Mouse (Mus musculus): ENCODE results near the gene Rab6a. TPM values are rescaled to one million over a fixed set of nuclear protein-coding genes. Genes with fewer than 3 reads are reported as not detected.

The Rab6a gene
- polyA plus RNA-seq, 1 experiment from 2014 or later: 126 TPM

- no peak overlapping the region for H3K4me2 ChIP-seq (replicated peaks)
- H3K27ac ChIP-seq: peak overlapping the region; percentile 46; the same call in 1 of the 2 replicates
- H3K4me3 ChIP-seq: no peak overlapping the region
- ATAC-seq (ENCODE audit: insufficient number of reproducible peaks, insufficient read depth, low FRiP score, low TSS enrichment): peak; percentile 88
- no peaks in the 10 kb centered on the region for H3K27me3 ChIP-seq
- no peaks in the 10 kb centered on the region for H3K9me3 ChIP-seq
- WGBS: 2% methylated on average over 13 of the region's 13 CpGs
- no peak overlapping the region for H3K9ac ChIP-seq
- peaks cover 10% of the 10 kb centered on the region; the same call in 1 of the 2 replicates for H3K4me1 ChIP-seq
- no peaks in the 10 kb centered on the region for H3K36me3 ChIP-seq
Observed at GRCm38 (mm10) chr7:100663190-100663589, 56.0 kb downstream of the Rab6a start.

GRCm38 (mm10) chr7:100663729-100664304, 56.6 kb downstream of the Rab6a start:
- Histone ChIP-seq H3K4me1 (peaks cover 3% of the 10 kb centered on the region; the same call in 1 of the 2 replicates), H3K27ac (no peak overlapping the region), H3K4me2 (replicated peaks) (no peak overlapping the region), H3K9ac (no peak overlapping the region), H3K27me3 (no peaks in the 10 kb centered on the region), H3K4me3 (no peak overlapping the region), H3K9me3 (no peaks in the 10 kb centered on the region), H3K36me3 (no peaks in the 10 kb centered on the region)
- 69% methylated on average over 11 of the region's 11 CpGs for WGBS
- no peak for ATAC-seq (ENCODE audit: insufficient number of reproducible peaks, insufficient read depth, low FRiP score, low TSS enrichment)

DNA sequence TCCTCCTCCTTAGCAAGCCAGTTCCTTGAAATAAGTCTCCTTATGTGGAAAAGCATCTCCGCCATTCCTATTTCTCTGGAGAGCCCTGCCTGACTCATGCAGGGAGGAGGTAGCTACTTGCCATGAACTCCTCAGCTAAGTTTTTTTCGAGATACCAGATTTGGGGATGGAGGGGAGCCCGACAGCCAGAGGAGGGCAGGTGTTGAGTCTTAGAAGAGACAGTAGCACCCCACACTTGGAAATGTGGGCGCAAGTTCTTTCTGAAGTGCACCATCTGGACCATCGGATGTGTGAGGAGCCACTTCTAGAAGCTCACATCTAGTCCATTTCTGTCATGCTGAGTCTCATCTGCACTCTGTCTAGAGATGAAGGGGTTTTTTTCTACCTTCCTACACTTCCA, 63.4 kb downstream of the Rab6a start:
- Histone ChIP-seq H3K4me1 (peaks cover 3% of the 10 kb centered on the region; the same call in 1 of the 2 replicates), H3K27ac (no peak overlapping the region), H3K27me3 (no peaks in the 10 kb centered on the region), H3K4me3 (no peak overlapping the region), H3K9me3 (no peaks in the 10 kb centered on the region), H3K9ac (no peak overlapping the region), H3K36me3 (no peaks in the 10 kb centered on the region), H3K4me2 (replicated peaks) (no peak overlapping the region)
- WGBS: 83% methylated on average over 5 of the region's 5 CpGs
- ATAC-seq (ENCODE audit: insufficient number of reproducible peaks, insufficient read depth, low FRiP score, low TSS enrichment): no peak

DNA sequence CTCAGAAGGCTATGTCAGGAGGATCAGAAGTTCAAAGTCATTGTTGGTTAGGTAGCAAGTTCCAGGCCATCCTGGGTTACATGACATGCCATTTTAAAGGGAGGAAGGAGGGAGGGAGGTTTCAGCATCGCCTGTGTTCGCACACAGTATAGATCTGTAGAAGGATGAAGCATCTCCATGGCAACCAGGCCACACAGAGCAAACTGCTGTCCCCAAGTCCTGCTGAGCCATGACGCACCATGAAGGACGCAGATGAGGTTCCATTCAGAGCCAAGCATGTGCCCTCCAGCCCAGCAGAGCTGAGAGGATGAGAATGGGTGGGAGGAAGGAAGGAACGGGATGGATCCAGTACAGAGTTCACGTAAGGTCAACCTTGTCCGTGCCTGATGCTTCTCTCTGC, 66.2 kb downstream of the Rab6a start:
- H3K36me3 ChIP-seq: no peaks in the 10 kb centered on the region
- H3K4me1 ChIP-seq: peaks cover 3% of the 10 kb centered on the region; the same call in 1 of the 2 replicates
- WGBS: 61% methylated on average over 7 of the region's 7 CpGs
- no peak overlapping the region for H3K9ac ChIP-seq
- no peak overlapping the region for H3K27ac ChIP-seq
- no peak overlapping the region for H3K4me3 ChIP-seq
- no peak for ATAC-seq (ENCODE audit: insufficient number of reproducible peaks, insufficient read depth, low FRiP score, low TSS enrichment)
- H3K4me2 ChIP-seq (replicated peaks): no peak overlapping the region
- no peaks in the 10 kb centered on the region for H3K9me3 ChIP-seq
- H3K27me3 ChIP-seq: no peaks in the 10 kb centered on the region

DNA sequence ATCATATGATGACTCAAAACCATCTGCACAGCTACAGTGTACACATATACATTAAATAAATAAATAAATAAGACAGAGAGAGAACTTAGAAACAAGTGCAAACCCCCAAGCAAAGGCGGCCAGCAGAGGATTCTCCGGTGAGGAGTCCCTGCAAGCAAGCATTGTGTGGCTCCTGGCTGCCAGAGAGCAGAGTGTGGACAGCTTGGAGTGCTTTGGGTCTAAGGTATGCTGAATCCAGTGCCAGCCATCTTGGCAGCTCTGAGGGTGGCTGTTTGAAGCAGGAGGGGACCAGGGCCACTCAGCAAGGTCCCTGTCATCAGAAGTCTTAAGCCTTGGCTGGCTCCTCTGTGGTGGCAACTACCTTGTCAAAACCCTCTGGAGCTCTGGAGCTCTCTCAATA, 67.7 kb downstream of the Rab6a start:
- Histone ChIP-seq H3K27me3 (no peaks in the 10 kb centered on the region), H3K27ac (no peak overlapping the region), H3K4me2 (replicated peaks) (no peak overlapping the region), H3K9ac (no peak overlapping the region), H3K9me3 (no peaks in the 10 kb centered on the region), H3K36me3 (no peaks in the 10 kb centered on the region), H3K4me3 (no peak overlapping the region), H3K4me1 (peaks cover 6% of the 10 kb centered on the region; the same call in 1 of the 2 replicates)
- no peak for ATAC-seq (ENCODE audit: insufficient number of reproducible peaks, insufficient read depth, low FRiP score, low TSS enrichment)
- 96% methylated on average over 2 of the region's 2 CpGs for WGBS

DNA sequence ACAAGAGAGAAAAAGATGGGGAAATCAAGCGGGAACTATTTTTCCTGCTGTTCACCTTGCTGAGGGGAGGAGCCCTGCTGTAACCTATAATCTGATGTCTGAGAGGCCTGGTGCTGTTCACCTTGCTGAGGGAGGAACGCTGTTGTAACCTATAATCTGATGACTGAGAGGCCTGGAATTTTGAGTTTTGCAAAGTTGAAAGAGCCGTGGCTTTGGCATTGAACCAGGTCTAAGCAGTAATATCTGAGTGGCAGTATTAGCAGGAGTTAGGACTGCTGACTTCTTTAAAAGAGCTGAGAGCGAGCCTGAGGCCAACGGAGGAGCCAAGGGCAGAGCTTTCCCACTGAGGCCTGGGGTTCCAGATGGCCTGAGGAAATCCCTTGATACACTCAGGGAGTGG, 70.8 kb downstream of the Rab6a start:
- ATAC-seq (ENCODE audit: insufficient number of reproducible peaks, insufficient read depth, low FRiP score, low TSS enrichment): no peak
- no peak overlapping the region for H3K4me3 ChIP-seq
- H3K27me3 ChIP-seq: no peaks in the 10 kb centered on the region
- 86% methylated on average over 5 of the region's 5 CpGs for WGBS
- no peak overlapping the region for H3K4me2 ChIP-seq (replicated peaks)
- no peak overlapping the region for H3K27ac ChIP-seq
- H3K4me1 ChIP-seq: peaks cover 5% of the 10 kb centered on the region; the same call in 1 of the 2 replicates
- H3K36me3 ChIP-seq: no peaks in the 10 kb centered on the region
- no peaks in the 10 kb centered on the region for H3K9me3 ChIP-seq
- no peak overlapping the region for H3K9ac ChIP-seq

GRCm38 (mm10) chr7:100678948-100679880, 72.0 kb downstream of the Rab6a start:
- Histone ChIP-seq H3K27me3 (no peaks in the 10 kb centered on the region), H3K36me3 (no peaks in the 10 kb centered on the region), H3K27ac (no peak overlapping the region), H3K4me2 (replicated peaks) (no peak overlapping the region), H3K4me3 (no peak overlapping the region), H3K9me3 (no peaks in the 10 kb centered on the region), H3K9ac (no peak overlapping the region), H3K4me1 (peaks cover 3% of the 10 kb centered on the region; the same call in 1 of the 2 replicates)
- 61% methylated on average over 15 of the region's 15 CpGs for whole genome bisulfite sequencing
- no peak for ATAC-seq (ENCODE audit: insufficient number of reproducible peaks, insufficient read depth, low FRiP score, low TSS enrichment)

GRCm38 (mm10) chr7:100681132-100681531, 73.9 kb downstream of the Rab6a start:
- no peaks in the 10 kb centered on the region for H3K27me3 ChIP-seq
- no peaks in the 10 kb centered on the region for H3K36me3 ChIP-seq
- no peak overlapping the region for H3K9ac ChIP-seq
- 51% methylated on average over 5 of the region's 5 CpGs for WGBS
- H3K27ac ChIP-seq: no peak overlapping the region
- H3K4me1 ChIP-seq: peaks cover 3% of the 10 kb centered on the region; the same call in 1 of the 2 replicates
- no peak overlapping the region for H3K4me3 ChIP-seq
- no peak overlapping the region for H3K4me2 ChIP-seq (replicated peaks)
- no peak for ATAC-seq (ENCODE audit: insufficient number of reproducible peaks, insufficient read depth, low FRiP score, low TSS enrichment)
- H3K9me3 ChIP-seq: no peaks in the 10 kb centered on the region

- 100% methylated on average over 1 of the region's 1 CpGs for WGBS
Observed at GRCm38 (mm10) chr7:100683241-100683640, 76.0 kb downstream of the Rab6a start.

DNA sequence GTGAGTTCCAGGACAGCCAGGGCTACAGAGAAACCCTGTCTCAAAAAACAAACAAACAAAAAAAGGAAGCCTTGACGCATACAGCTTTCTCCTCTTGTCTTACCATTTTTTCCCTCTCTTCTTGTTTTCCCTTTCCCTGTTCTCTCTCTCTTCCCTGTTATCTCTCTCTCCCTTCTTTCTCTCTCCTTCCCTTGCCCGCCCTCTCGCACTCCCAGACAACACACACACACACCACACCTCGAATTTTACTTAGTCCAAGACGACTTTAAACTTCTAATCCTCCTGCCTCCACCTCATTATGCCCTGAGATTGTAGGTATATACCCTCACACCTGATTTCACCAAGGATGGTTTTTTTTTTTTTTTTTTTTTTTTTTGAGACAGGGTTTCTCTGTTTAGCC, 76.9 kb downstream of the Rab6a start:
- H3K27me3 ChIP-seq: no peaks in the 10 kb centered on the region
- no peak overlapping the region for H3K4me2 ChIP-seq (replicated peaks)
- no peak overlapping the region for H3K9ac ChIP-seq
- ATAC-seq (ENCODE audit: insufficient number of reproducible peaks, insufficient read depth, low FRiP score, low TSS enrichment): no peak
- 78% methylated on average over 5 of the region's 5 CpGs for WGBS
- no peaks in the 10 kb centered on the region for H3K9me3 ChIP-seq
- H3K36me3 ChIP-seq: no peaks in the 10 kb centered on the region
- peaks cover 3% of the 10 kb centered on the region; the same call in 1 of the 2 replicates for H3K4me1 ChIP-seq
- H3K4me3 ChIP-seq: no peak overlapping the region
- H3K27ac ChIP-seq: no peak overlapping the region

More at GRCm38 (mm10) chr7:100683241-100683640, 76.0 kb downstream of the Rab6a start:
- Histone ChIP-seq H3K36me3 (no peaks in the 10 kb centered on the region), H3K27ac (no peak overlapping the region), H3K27me3 (no peaks in the 10 kb centered on the region), H3K9me3 (no peaks in the 10 kb centered on the region), H3K4me1 (peaks cover 3% of the 10 kb centered on the region; the same call in 1 of the 2 replicates), H3K9ac (no peak overlapping the region), H3K4me3 (no peak overlapping the region), H3K4me2 (replicated peaks) (no peak overlapping the region)
- no peak for ATAC-seq (ENCODE audit: insufficient number of reproducible peaks, insufficient read depth, low FRiP score, low TSS enrichment)

DNA sequence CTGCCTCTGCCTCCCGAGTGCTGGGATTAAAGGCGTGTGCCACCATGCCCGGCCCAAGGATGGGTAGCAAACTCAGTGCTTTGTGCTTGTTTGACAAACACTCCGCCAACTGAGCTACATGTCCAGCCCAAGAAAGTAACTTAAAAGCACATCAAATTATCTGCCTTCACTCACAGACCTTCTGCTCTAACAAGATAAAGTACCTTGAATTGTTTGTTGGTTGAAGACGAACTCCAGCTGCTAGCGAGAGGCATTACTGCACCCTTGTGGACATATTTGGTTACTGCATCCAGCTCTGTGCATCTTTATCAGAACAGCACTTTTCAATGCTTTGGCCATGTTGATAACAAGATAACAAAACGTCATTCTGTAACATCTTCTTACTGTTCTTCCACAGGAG, 77.3 kb downstream of the Rab6a start:
- H3K27ac ChIP-seq: no peak overlapping the region
- no peak overlapping the region for H3K9ac ChIP-seq
- 50% methylated on average over 7 of the region's 7 CpGs for WGBS
- no peak overlapping the region for H3K4me3 ChIP-seq
- H3K27me3 ChIP-seq: no peaks in the 10 kb centered on the region
- no peaks in the 10 kb centered on the region for H3K9me3 ChIP-seq
- no peaks in the 10 kb centered on the region for H3K4me1 ChIP-seq
- ATAC-seq (ENCODE audit: insufficient number of reproducible peaks, insufficient read depth, low FRiP score, low TSS enrichment): no peak
- H3K36me3 ChIP-seq: no peaks in the 10 kb centered on the region
- no peak overlapping the region for H3K4me2 ChIP-seq (replicated peaks)

Measured in embryonic facial prominence, embryonic 12.5 days (tissue).